Mouse (Mus musculus) MEL (cell line): ENCODE measurements around the gene Id2. TPM values are rescaled to one million over a fixed set of nuclear protein-coding genes. Genes with fewer than 3 reads are reported as not detected.

Experiments used
- DNase-seq: peaks from one replicate; pipeline ENCODE4 v3.0.0; 2011; ENCODE audit warnings: low read depth, low spot score
- H3K27ac ChIP-seq: 2 replicates; pipeline ENCODE4 v1.5.1; 2012; ENCODE audit warnings: low read depth, mild to moderate bottlenecking, control low read depth, low read length, moderate library complexity; ENCODE audit not compliant: control insufficient read depth
- H3K27me3 ChIP-seq, 2 experiments: fragments of 150-350 bp in 1 of 2; sonication (generic) in 1 of 2; 2 replicates each; pipeline ENCODE4 v1.6.1; 2012; ENCODE audit warnings: low read length in 2 of 2, mild to moderate bottlenecking in 2 of 2, improper control_type of control experiment in 1 of 2, moderate library complexity in 1 of 2; ENCODE audit not compliant: insufficient read depth in 2 of 2, control insufficient read depth in 1 of 2
- H3K36me3 ChIP-seq, 2 experiments: 2 replicates each; pipeline ENCODE4 v1.6.1; 2012 to 2014; ENCODE audit warnings: low read length in 2 of 2, improper control_type of control experiment in 1 of 2, inconsistent platforms in 1 of 2, mild to moderate bottlenecking in 1 of 2; ENCODE audit not compliant: insufficient read depth in 2 of 2, control insufficient read depth in 1 of 2
- H3K4me1 ChIP-seq, 2 experiments: fragments of 150-350 bp in 1 of 2; sonication (generic) in 1 of 2; 2 replicates each; pipeline ENCODE4 v1.6.1; 2012; ENCODE audit warnings: low read length in 2 of 2, improper control_type of control experiment in 1 of 2, mild to moderate bottlenecking in 1 of 2; ENCODE audit not compliant: insufficient read depth in 2 of 2, control insufficient read depth in 1 of 2
- H3K4me3 ChIP-seq, 2 experiments: fragments of 150-350 bp in 1 of 2; sonication (generic) in 1 of 2; 2 replicates each; pipeline ENCODE4 v1.5.1; 2012; ENCODE audit warnings: low read depth in 2 of 2, low read length in 2 of 2, mild to moderate bottlenecking in 2 of 2, moderate library complexity in 2 of 2, control low read depth in 1 of 2, improper control_type of control experiment in 1 of 2; ENCODE audit not compliant: control insufficient read depth in 1 of 2, insufficient read depth in 1 of 2
- H3K79me2 ChIP-seq: 2 replicates; pipeline ENCODE4 v1.6.1; 2012; ENCODE audit warnings: mild to moderate bottlenecking, low read length, moderate library complexity; ENCODE audit not compliant: control insufficient read depth, poor library complexity, insufficient read depth
- H3K9ac ChIP-seq: 2 replicates; pipeline ENCODE4 v1.6.1; 2012; ENCODE audit warnings: low read depth, mild to moderate bottlenecking, control low read depth, low read length, moderate library complexity; ENCODE audit not compliant: control insufficient read depth, poor library complexity, severe bottlenecking
- H3K9me3 ChIP-seq: fragments of 150-350 bp; sonication (generic); replicated peaks from 2 replicates; pipeline ENCODE4 v1.6.1; 2012; ENCODE audit warnings: mild to moderate bottlenecking, low read length, improper control_type of control experiment, moderate library complexity; ENCODE audit not compliant: insufficient read depth
- BHLHE40 ChIP-seq: IDR thresholded peaks from 2 replicates; pipeline ENCODE4 v1.6.1; 2012; ENCODE audit warnings: low read depth, mild to moderate bottlenecking, inconsistent platforms, low read length, improper control_type of control experiment, borderline replicate concordance
- CHD1 ChIP-seq: IDR thresholded peaks from 2 replicates; pipeline ENCODE4 v1.6.1; 2012; ENCODE audit warnings: low read depth, mild to moderate bottlenecking, inconsistent platforms, low read length, improper control_type of control experiment
- E2F4 ChIP-seq: IDR thresholded peaks from 2 replicates; pipeline ENCODE4 v1.6.1; 2011; ENCODE audit warnings: low read depth, low read length, improper control_type of control experiment, borderline replicate concordance
- ELF1 ChIP-seq: IDR thresholded peaks from 2 replicates; pipeline ENCODE4 v1.6.1; 2014; ENCODE audit warnings: low read depth, mild to moderate bottlenecking, inconsistent platforms, low read length, improper control_type of control experiment, moderate library complexity
- ETS1 ChIP-seq: IDR thresholded peaks from 2 replicates; pipeline ENCODE4 v1.6.1; 2012; ENCODE audit warnings: low read depth, mild to moderate bottlenecking, inconsistent platforms, low read length, improper control_type of control experiment, moderate library complexity
- GABPA ChIP-seq: IDR thresholded peaks from 2 replicates; pipeline ENCODE4 v1.6.1; 2012; ENCODE audit warnings: low read depth, mild to moderate bottlenecking, inconsistent platforms, low read length, improper control_type of control experiment, moderate library complexity
- HCFC1 ChIP-seq: IDR thresholded peaks from 2 replicates; pipeline ENCODE4 v1.6.1; 2012; ENCODE audit warnings: low read depth, mild to moderate bottlenecking, inconsistent platforms, low read length, improper control_type of control experiment, moderate library complexity
- MAZ ChIP-seq: IDR thresholded peaks from 2 replicates; pipeline ENCODE4 v1.6.1; 2012; ENCODE audit warnings: low read depth, mild to moderate bottlenecking, inconsistent platforms, low read length, improper control_type of control experiment
- NELFE ChIP-seq: IDR thresholded peaks from 2 replicates; pipeline ENCODE4 v1.6.1; 2011; ENCODE audit warnings: low read depth, low read length, improper control_type of control experiment
- RAD21 ChIP-seq: IDR thresholded peaks from 2 replicates; pipeline ENCODE4 v1.6.1; 2011; ENCODE audit warnings: mild to moderate bottlenecking, low read depth, low read length, improper control_type of control experiment
- SIN3A ChIP-seq: IDR thresholded peaks from 2 replicates; pipeline ENCODE4 v1.6.1; 2012; ENCODE audit warnings: low read length, improper control_type of control experiment, inconsistent platforms
- TCF12 ChIP-seq: IDR thresholded peaks from 2 replicates; pipeline ENCODE4 v1.6.1; 2014; ENCODE audit warnings: low read depth, mild to moderate bottlenecking, inconsistent platforms, low read length, improper control_type of control experiment, moderate library complexity
- UBTF ChIP-seq: IDR thresholded peaks from 2 replicates; pipeline ENCODE4 v1.6.1; 2012; ENCODE audit warnings: low read depth, mild to moderate bottlenecking, inconsistent platforms, low read length, improper control_type of control experiment, moderate library complexity, borderline replicate concordance; ENCODE audit not compliant: insufficient read depth
- USF1 ChIP-seq: IDR thresholded peaks from 2 replicates; pipeline ENCODE4 v1.6.1; 2014; ENCODE audit warnings: low read depth, mild to moderate bottlenecking, inconsistent platforms, low read length, improper control_type of control experiment, moderate library complexity
- ZKSCAN1 ChIP-seq: IDR thresholded peaks from 2 replicates; pipeline ENCODE4 v1.6.1; 2012; ENCODE audit warnings: low read depth, mild to moderate bottlenecking, inconsistent platforms, low read length, improper control_type of control experiment, moderate library complexity
- ZMIZ1 ChIP-seq: IDR thresholded peaks from 2 replicates; pipeline ENCODE4 v1.6.1; 2012; ENCODE audit warnings: low read depth, mild to moderate bottlenecking, inconsistent platforms, low read length, improper control_type of control experiment, moderate library complexity
- polyA plus RNA-seq, 2 experiments: library from polyadenylated mRNA; stranded (reverse) in 1 of 2; unstranded in 1 of 2; fragments of >175 nt in 1 of 2; fragments of >200 nt in 1 of 2; gene quantifications; 2 replicates each; pipeline versions ENCODE4 v1.2.1 to v1.2.4; 2012; ENCODE audit warnings: low replicate concordance in 2 of 2, low read depth in 1 of 2; ENCODE audit not compliant: insufficient read length in 2 of 2, insufficient read depth in 1 of 2, missing spikeins in 1 of 2
- total RNA-seq: library from RNA; depleted of rRNA; stranded (reverse); fragments of 300-350 nt; gene quantifications from 2 replicates; pipeline ENCODE4 v1.2.3, GENCODE M21; 2012

Id2 gene
- total and polyA plus RNA-seq, 3 experiments = 5.8 to 9.1 TPM; not detected in 1

- no peak overlapping the region for H3K4me3 ChIP-seq
- H3K9me3 ChIP-seq = no peaks in the 10 kb centered on the region
- no peak overlapping the region for H3K27ac ChIP-seq
- no peaks in the 10 kb centered on the region for H3K36me3 ChIP-seq
- no peak overlapping the region for H3K9ac ChIP-seq
- no peaks in the 10 kb centered on the region for H3K4me1 ChIP-seq
- no peaks in the 10 kb centered on the region for H3K27me3 ChIP-seq
- DNase-seq = no peak
- TF ChIP-seq ETS1 (no peak), UBTF (no peak), ZKSCAN1 (no peak), ELF1 (no peak)
- TF ChIP-seq, all 39 proteins: peak for 0
- H3K79me2 ChIP-seq = peaks cover under 1% of the 10 kb centered on the region; the same call in 1 of the 2 replicates
These were observed 7.5 kb downstream of the Id2 start for GRCm38 (mm10) chr12:25089433-25089832.

- Histone ChIP-seq H3K9ac (no peak overlapping the region), H3K79me2 (no peaks in the 10 kb centered on the region)
- TF ChIP-seq E2F4 (no peak), GABPA (no peak), ZMIZ1 (no peak), RAD21 (no peak), CHD1 (no peak), NELFE (no peak), HCFC1 (no peak), SIN3A (no peak), USF1 (no peak), BHLHE40 (no peak), ETS1 (no peak), ELF1 (no peak), MAZ (no peak), TCF12 (no peak)
- TF ChIP-seq, all 39 proteins: peak for 0
These were observed 10.0 kb downstream of the Id2 start for GRCm38 (mm10) chr12:25086966-25087365.

More at GRCm38 (mm10) chr12:25086966-25087365, 10.0 kb downstream of the Id2 start:
- Histone ChIP-seq H3K9me3 (no peaks in the 10 kb centered on the region), H3K27me3 (no peaks in the 10 kb centered on the region), H3K27ac (no peak overlapping the region), H3K4me3 (no peak overlapping the region), H3K36me3 (no peaks in the 10 kb centered on the region), H3K4me1 (no peaks in the 10 kb centered on the region)
- no peak for DNase-seq
